Mouse (Mus musculus) skeletal muscle tissue, adult 2 months (tissue): Measurements from ENCODE around the gene Adipor2.
A peak's percentile ranks its signal among the peaks of the same experiment; 100 is the strongest.
"Not testable (repeated sequence)": the region's sequence is repeated elsewhere in the genome, so short reads cannot be mapped to it uniquely, and the experiment has no call there.

ENCODE experiments used
- DNase-seq: peaks from one replicate; pipeline ENCODE4 v3.0.0-alpha.2; 2012; ENCODE audit warnings: low read depth, low spot score

Gene Adipor2

GRCm38 (mm10) chr6:119390728-119391127 is 26.8 kb downstream of the Adipor2 start:
- DNase-seq = no peak

GRCm38 (mm10) chr6:119389089-119389488 is 28.4 kb downstream of the Adipor2 start:
- DNase-seq = no peak

DNA sequence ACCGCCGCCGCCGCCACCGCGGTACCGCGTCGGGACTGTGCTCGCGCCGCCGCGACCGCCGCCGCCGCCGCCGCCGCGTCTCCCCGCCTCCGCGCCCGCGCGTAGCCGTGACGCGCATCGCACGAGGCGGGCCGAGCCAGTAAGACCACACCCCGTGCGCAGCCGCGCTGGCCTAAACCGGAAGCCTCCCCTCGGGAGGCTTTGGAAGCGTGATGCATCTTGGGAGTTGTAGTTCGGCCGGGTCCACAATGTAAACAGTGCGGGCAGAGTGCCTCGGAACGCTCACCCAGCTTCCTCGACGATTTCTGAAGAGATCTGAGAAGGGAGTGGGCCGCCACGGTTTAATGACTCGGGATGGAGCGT is 28.9 kb downstream of the Adipor2 start:
- DNase-seq = peak; percentile 94

- peak; percentile 40 for DNase-seq
Observed at GRCm38 (mm10) chr6:119387801-119388649, 29.5 kb downstream of the Adipor2 start.

GRCm38 (mm10) chr6:119386821-119387220 is 30.7 kb downstream of the Adipor2 start:
- DNase-seq = no peak

- DNase-seq = no peak
Observed at GRCm38 (mm10) chr6:119386421-119386820, 31.1 kb downstream of the Adipor2 start.

DNA sequence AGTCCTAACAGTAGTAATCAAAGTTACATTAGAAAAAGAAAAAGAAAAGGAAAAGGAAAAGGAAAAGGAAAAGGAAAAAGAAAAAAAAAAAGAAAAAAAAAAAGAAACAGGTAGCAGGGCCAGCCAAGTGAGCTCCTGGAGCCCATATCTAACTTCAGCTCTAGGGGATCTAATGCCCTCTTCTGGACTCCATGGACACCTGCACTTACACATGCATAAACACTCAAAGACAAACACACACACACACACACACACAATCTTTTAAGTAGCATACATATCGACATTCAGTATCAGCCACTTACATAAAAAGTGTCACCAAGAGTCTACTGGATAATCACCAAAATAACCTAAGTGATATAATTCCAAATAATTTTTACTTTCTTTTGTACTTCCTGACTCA is 31.8 kb downstream of the Adipor2 start:
- no peak for DNase-seq

- DNase-seq = no peak
Observed at GRCm38 (mm10) chr6:119378631-119379030, 38.9 kb downstream of the Adipor2 start.

DNA sequence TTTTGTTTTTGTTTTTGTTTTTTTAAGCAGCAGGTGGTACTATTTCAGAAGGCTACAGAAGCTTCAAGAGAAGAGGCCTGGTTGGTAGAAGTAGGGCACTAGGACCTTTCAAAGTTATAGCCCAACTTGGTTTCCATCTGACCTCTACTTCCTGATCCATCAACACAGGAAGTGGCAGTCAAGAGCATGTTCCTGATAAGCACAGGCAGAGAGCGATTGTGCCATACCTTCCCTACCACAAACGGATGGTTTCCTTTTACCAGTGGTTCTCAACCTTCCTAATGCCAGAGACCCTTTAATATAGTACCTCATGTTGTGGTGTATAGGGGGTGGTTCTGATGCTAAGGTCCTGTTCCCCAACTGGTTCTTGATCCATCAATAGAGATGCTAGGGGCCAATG is 39.9 kb downstream of the Adipor2 start:
- DNase-seq = no peak

GRCm38 (mm10) chr6:119375035-119375434 is 42.5 kb downstream of the Adipor2 start:
- no peak for DNase-seq

GRCm38 (mm10) chr6:119373000-119373705 is 44.4 kb downstream of the Adipor2 start:
- DNase-seq = no peak

DNA sequence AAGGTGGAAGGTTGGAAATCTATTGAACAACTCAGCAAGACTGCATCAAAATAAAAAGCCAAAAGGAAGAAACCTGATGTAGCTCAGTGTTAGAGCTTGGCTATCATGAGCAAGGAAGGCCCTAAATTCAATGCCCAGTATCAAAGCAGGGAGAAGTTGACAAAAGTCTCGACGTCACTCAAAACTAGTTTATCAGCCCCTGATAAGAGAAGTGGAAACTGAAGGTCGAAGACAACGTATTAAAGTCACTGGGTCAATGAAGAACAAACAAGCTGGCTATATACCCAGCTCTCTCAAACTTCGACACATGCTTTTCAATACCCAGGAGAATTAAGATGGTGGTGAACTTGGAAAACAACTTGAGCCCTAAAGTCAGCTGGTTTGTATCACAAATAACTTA is 45.3 kb downstream of the Adipor2 start:
- DNase-seq = no peak

DNA sequence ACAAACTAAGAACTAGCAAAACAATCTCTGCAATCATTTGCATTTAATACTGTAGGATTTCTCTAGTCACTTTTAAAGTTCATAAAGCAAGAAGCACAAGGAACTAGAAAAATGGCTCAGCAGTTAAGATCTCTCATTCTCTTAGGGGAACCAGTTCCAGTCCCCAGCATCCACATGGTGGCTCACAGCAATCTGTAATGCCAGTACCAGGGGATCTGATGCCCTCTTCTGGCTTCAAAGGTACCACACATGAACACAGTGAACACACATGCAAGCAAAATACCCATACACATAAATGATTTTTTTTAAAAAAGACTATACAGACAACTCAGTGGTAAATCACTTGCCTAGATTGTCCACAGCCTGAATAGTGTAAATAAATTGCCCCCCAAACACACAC is 45.9 kb downstream of the Adipor2 start:
- no peak for DNase-seq

GRCm38 (mm10) chr6:119367382-119367781 is 50.1 kb downstream of the Adipor2 start:
- no peak for DNase-seq

DNA sequence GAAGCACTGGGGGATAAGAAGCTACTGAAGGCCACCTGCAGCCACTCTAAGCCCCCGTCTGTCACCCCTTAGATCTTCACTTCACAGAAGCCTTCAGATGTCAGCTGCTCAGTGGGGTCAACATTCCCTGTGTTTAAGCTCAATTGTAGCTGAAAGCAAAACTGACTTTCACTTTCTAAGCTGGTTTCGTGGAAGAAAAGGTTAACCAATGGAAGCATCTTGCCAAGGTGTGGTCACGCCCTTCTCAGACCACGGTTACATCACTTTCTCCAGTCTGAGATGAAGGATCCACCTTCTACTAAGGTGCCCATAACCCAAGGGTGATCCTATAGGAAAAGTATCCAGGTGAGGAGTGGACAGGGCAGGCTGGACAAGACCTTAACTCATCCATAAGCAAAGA is 50.7 kb downstream of the Adipor2 start:
- not testable (repeated sequence) for DNase-seq

- no peak for DNase-seq
Observed at GRCm38 (mm10) chr6:119363593-119363992, 53.9 kb downstream of the Adipor2 start.

- DNase-seq = no peak
Observed at GRCm38 (mm10) chr6:119360925-119361702, 56.4 kb downstream of the Adipor2 start.

DNA sequence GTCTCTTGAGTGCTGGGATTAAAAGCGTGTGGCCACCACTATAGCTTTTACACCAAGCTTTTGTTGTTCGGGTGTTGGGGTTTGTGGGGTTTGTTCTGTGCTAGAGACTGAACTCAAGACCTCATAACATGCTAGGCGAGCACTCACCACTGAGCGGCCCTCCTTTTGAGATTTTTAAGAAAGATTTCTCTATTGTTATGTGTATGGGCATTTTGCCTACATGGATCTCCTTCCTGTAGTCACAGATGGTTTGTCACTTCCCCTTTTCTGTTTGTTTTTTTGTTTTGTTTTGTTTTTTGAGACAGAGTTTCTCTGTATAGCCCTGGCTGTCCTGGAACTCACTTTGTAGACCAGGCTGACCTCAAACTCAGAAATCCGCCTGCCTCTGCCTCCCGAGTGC is 57.3 kb downstream of the Adipor2 start:
- not testable (repeated sequence) for DNase-seq

GRCm38 (mm10) chr6:119358020-119358571 is 59.4 kb downstream of the Adipor2 start:
- DNase-seq = no peak

- no peak for DNase-seq
Observed at GRCm38 (mm10) chr6:119352501-119352900, 65.0 kb downstream of the Adipor2 start.

GRCm38 (mm10) chr6:119351656-119352055 is 65.8 kb downstream of the Adipor2 start:
- DNase-seq = no peak

DNA sequence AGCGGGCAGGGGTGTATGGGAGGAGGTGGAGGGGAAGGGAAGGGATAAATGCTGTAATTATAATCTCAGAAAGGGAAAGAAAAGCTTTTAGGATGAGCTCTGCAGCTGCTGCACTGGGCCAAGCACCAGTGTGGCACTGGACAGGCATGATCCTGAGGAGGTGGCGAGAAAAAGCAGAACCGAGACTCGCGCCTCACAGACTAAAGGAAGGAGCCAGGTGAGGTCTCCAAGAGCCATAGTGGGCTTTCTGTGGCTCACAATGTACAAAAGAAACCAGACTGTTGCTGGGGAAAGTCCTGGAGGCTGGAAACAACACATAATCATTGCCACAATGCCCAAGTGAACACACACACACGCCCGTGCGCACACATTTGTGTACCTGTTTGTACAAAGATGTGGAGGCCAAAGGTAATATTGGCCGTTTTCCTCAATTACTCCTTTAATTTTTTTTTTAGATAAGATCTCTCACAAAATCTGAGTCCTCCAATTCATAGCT is 66.8 kb downstream of the Adipor2 start:
- no peak for DNase-seq
